Mouse (Mus musculus): ENCODE measurements around the gene Rin1.

DNA sequence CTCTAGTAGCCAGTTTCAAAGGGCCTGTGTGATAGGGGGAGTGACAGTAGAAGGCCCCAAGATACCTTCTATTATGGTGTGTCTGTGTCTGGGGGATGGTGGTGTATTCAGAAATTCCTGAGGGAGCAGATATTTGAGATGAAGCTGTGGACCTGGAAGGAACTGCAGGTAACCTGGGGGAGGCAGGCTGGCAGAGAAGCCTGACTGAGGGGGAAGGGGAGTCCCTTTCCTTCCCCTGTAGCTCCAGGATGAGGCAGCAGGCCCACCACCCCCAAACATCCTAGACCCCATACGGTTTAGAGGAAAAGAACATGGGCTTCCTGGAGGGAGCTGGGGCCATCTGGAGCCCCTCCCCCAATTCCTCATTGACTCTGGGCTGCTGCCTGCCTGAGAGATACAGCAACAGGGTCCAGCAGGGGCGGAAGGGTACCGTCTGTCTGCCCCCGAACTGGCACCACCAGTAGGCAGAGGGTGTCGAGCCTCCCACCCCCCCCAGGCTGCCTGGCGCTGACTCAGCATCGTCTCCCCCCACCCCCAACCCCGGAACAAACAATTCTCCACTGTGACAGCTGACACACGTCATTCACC is 45.7 kb downstream of the Rin1 start:
- no peak for TF ChIP-seq CTCF (IDR thresholded peaks at IDR 0.05; ENCODE audit: borderline replicate concordance, extremely low read depth, insufficient read depth, insufficient read length)
- TF ChIP-seq POLR2A (IDR thresholded peaks at IDR 0.05; ENCODE audit: borderline replicate concordance, extremely low read depth, insufficient read depth, insufficient read length, poor library complexity, severe bottlenecking): no peak

Data from brain, embryonic 14.5 days (tissue).